Comparison of ENCODE assay signal across 9 mouse cellular contexts in the genomic region with DNA sequence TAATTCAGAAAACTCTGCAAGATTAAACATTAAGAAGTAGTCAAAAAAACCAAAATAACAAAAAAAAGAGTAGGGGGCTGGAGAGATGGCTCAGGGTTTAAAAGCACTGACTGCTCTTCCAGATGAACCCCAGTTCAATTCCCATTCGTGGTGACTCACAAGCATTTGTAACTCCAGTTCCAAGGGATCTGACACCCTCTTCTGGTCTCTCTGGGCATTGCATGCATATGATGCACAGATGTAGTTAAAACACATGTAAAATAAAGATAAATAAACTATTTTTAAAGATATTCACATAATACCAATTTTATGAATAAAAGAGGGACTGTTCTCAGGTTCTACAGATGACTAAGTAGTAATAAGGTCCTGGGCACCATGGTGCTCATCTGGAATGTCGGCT. TPM values are rescaled to one million over a fixed set of nuclear protein-coding genes. Genes with fewer than 3 reads are reported as not detected.
DNase-seq lines count a peak whose midpoint lies in the region; ATAC-seq and TF ChIP-seq lines count a peak whose summit lies in the region.
"Had no signal": no experiment of that assay in that cellular context is flagged by ENCODE, and none has a peak within 500 bp of the region (broad histone marks: within the 10 kb centered on the region; RNA-seq: fewer than 3 reads in every experiment).

No protein-coding gene starts in this region.

- no peaks in the 10 kb centered on the region for H3K9me3 ChIP-seq in G1E (replicated peaks)
- no peaks in the 10 kb centered on the region for H3K9me3 ChIP-seq in liver, embryonic 14.5 days (ENCODE audit: control insufficient read depth, low read length)
- H3K9me3 ChIP-seq: lung, embryonic 15.5 days had no signal

- H3K4me1 ChIP-seq in G1E (ENCODE audit: insufficient read depth, low read depth, low read length) = no peaks in the 10 kb centered on the region; the same call in 1 of the 2 replicates
- H3K4me1 ChIP-seq in liver, embryonic 14.5 days (replicated peaks; ENCODE audit: control insufficient read depth in 2 of 2, insufficient read depth in 2 of 2, low read length in 1 of 2) = no peaks in the 10 kb centered on the region
- H3K4me1 ChIP-seq: lung, embryonic 15.5 days had no signal

- no peak for ATAC-seq in cerebellum, adult (ENCODE audit: insufficient number of reproducible peaks, low FRiP score, low TSS enrichment)
- no peak for ATAC-seq in G1E (ENCODE audit: extremely low read depth, insufficient number of reproducible peaks, low FRiP score, poor library complexity, severe bottlenecking)
- ATAC-seq in liver, embryonic 14.5 days (ENCODE audit: insufficient read depth) = no peak
- no peak for ATAC-seq in inflammation-experienced regulatory T-cells, adult 6 months

- H3K36me3 ChIP-seq in G1E (replicated peaks) = no peaks in the 10 kb centered on the region
- no peaks in the 10 kb centered on the region for H3K36me3 ChIP-seq in liver, embryonic 14.5 days (replicated peaks; ENCODE audit: control insufficient read depth, insufficient read depth, low read depth)
- H3K36me3 ChIP-seq: lung, embryonic 15.5 days had no signal

- no peak overlapping the region for H3K27ac ChIP-seq in liver, embryonic 14.5 days
- H3K27ac ChIP-seq: lung, embryonic 15.5 days had no signal

- intact Hi-C loops in left cerebral cortex, postnatal 10 days (cut with DNase I) = loop anchor here (5.0 kb wide), 1 partner anchor 166 kb away; no protein-coding TSS in a partner anchor

- WGBS in liver, embryonic 14.5 days (ENCODE audit: insufficient replicate concordance) = 37% methylated on average over 2 of the region's 2 CpGs

- no peak overlapping the region for H3K9ac ChIP-seq in liver, embryonic 14.5 days (replicated peaks)
- H3K9ac ChIP-seq: lung, embryonic 15.5 days had no signal

- TF ChIP-seq CTCF in G1E (IDR thresholded peaks at IDR 0.05; ENCODE audit: low read depth, low read length) = peak; percentile 39; the same call in 1 of the 2 replicates
- TF ChIP-seq CTCF in liver, embryonic 14.5 days (IDR thresholded peaks at IDR 0.05; ENCODE audit: low read depth) = peak; percentile 56

- no peaks in the 10 kb centered on the region for H3K27me3 ChIP-seq in G1E (ENCODE audit: insufficient read depth, low read length)
- H3K27me3 ChIP-seq in liver, embryonic 14.5 days (ENCODE audit: control insufficient read depth, insufficient read depth, low read length) = no peaks in the 10 kb centered on the region
- H3K27me3 ChIP-seq: lung, embryonic 15.5 days had no signal

- no peak overlapping the region for H3K4me2 ChIP-seq in liver, embryonic 14.5 days (ENCODE audit: low read depth)
- H3K4me2 ChIP-seq: lung, embryonic 15.5 days had no signal

- no peak overlapping the region for H3K4me3 ChIP-seq in G1E (ENCODE audit: low read depth, low read length)
- no peak overlapping the region for H3K4me3 ChIP-seq in liver, embryonic 14.5 days (ENCODE audit: insufficient read depth in 1 of 2, low read depth in 2 of 2, low read length in 2 of 2)
- H3K4me3 ChIP-seq: lung, embryonic 15.5 days had no signal

- DNase-seq in cerebellum, adult 11 months = peak; percentile 19
- peak; percentile 20 to 56 for DNase-seq in left cerebral cortex, adult 18-20 months (ENCODE audit: low spot score in 2 of 2)
- no peak for DNase-seq in left cerebral cortex, postnatal 10 days (ENCODE audit: extremely low spot score in 1 of 2, low spot score in 2 of 2)
- DNase-seq in G1E (ENCODE audit: low spot score) = no peak
- DNase-seq in cerebellum, postnatal 36 days = peak; percentile 21 to 63
- DNase-seq in liver, embryonic 14.5 days (ENCODE audit: low read depth in 3 of 3, low spot score in 3 of 3) = peak in 2 of 3 experiments; percentile 9 to 13

- no peak for TF ChIP-seq EP300 in liver, embryonic 14.5 days (IDR thresholded peaks at IDR 0.05; ENCODE audit: low read depth)

RNA-seq across cellular contexts. Expression of a gene that starts 52.4 kb away (rescaled TPM):
- 10 to 100 TPM; 48.6 TPM for total RNA-seq in left cerebral cortex, adult 18-20 months (2021)
- total RNA-seq in left cerebral cortex, postnatal 10 days (2021) = 10 to 100 TPM; 46.8 to 52.1 TPM
- not detected in 2 replicates for total RNA-seq in G1E (2014; fragmentation: Nextera tagmentation)
- total RNA-seq in G1E (2017) = 0.06 and 0.38 TPM in 2 replicates
- polyA plus RNA-seq in G1E (2012) = not detected in 2 replicates
- polyA plus RNA-seq in liver, embryonic 14.5 days (2012; rRNA removed) = 0.44 and 0.45 TPM in 2 replicates
- polyA plus RNA-seq in liver, embryonic 14.5 days (2014; fragmentation: Nextera tagmentation; extraction: Ambion mirVana) = 0.51 and 0.52 TPM in 2 replicates
- polyA plus RNA-seq in inflammation-experienced regulatory T-cells, adult 6 months (2017; shearing (Covaris generic)) = under 1 TPM; 0.34 to 0.60 (median 0.38) TPM

Comparison
In these comparisons a context has a peak if more than half of its experiments do, and no peak if none do; other contexts are left out.
1. DNase-seq: peak in cerebellum, adult 11 months (single experiment), left cerebral cortex, adult 18-20 months (2 of 2), cerebellum, postnatal 36 days (2 of 2) and liver, embryonic 14.5 days (2 of 3); none in left cerebral cortex, postnatal 10 days (0 of 2) and G1E (single experiment).
2. RNA of a gene that starts 52.4 kb away (total RNA-seq): 46.8 to 52.1 TPM in left cerebral cortex, postnatal 10 days and 48.6 TPM in left cerebral cortex, adult 18-20 months; 0.06 to 0.38 TPM in G1E; every median in the first group is over 10 times any median in the second.